Mouse (Mus musculus): ENCODE results near the gene 1700028J19Rik. TPM values are rescaled to one million over a fixed set of nuclear protein-coding genes. Genes with fewer than 3 reads are reported as not detected.
A peak's percentile ranks its signal among the peaks of the same experiment; 100 is the strongest.

1700028J19Rik gene
- polyA plus RNA-seq, 1 experiment from 2014 or later = 0.54 TPM

DNA sequence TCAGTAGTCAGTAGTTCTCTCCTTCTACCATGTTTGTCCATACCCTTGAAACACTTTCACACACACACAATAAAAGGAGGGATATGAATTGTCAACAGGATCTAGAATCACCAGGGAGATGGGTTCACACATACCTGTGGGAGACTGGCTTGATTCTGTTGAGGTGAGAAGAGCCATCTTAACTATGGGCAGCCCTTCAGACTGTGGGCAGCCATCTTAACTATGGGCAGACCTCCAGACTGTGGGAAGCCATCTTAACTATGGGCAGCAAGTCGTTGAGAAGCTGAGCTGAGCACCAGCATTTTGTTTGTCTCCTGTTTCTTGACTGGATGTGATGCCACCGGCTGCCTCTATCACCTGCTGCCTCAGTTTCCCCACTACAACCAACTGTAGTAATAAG, 24.8 kb upstream of the 1700028J19Rik start:
- no peaks in the 10 kb centered on the region for H3K36me3 ChIP-seq (replicated peaks; ENCODE audit: insufficient read depth, low read length)
- WGBS (ENCODE audit: insufficient replicate concordance) = 45% methylated on average over 2 of the region's 2 CpGs
- H3K9ac ChIP-seq (replicated peaks) = no peak overlapping the region
- DNase-seq = no peak
- ATAC-seq = no peak
- H3K27ac ChIP-seq (ENCODE audit: low read depth) = no peak overlapping the region
- no peak overlapping the region for H3K4me3 ChIP-seq (ENCODE audit: low read depth, low read length)
- no peaks in the 10 kb centered on the region for H3K9me3 ChIP-seq (ENCODE audit: low read length)
- H3K4me1 ChIP-seq (ENCODE audit: insufficient read depth) = no peaks in the 10 kb centered on the region
- H3K4me2 ChIP-seq (ENCODE audit: low read depth, low read length) = no peak overlapping the region
- peaks cover 3% of the 10 kb centered on the region; the same call in 1 of the 2 replicates for H3K27me3 ChIP-seq (ENCODE audit: insufficient read depth, low read length)
- no peak for TF ChIP-seq EP300 (IDR thresholded peaks at IDR 0.05; ENCODE audit: low read depth)

DNA sequence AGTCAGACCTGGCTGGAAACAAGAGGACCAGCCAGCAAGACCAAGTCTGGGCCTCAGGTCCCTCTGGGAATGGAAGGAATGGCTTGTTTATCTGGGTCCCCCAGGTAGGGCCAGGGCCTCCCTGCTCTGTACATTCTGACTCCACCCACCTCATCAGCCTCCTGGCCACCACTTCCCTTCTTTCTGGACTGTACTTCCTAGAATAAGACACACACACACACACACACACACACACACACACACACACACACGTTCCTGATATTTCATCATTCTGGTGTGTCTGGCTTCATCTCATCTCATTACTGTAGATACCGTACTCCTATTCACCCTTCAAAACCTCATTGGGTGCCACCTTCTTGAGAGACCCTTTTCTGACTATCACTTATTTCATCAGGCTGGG, 22.9 kb upstream of the 1700028J19Rik start:
- WGBS (ENCODE audit: insufficient replicate concordance) = 55% methylated on average over 2 of the region's 2 CpGs
- H3K4me2 ChIP-seq (ENCODE audit: low read depth, low read length) = no peak overlapping the region
- DNase-seq = no peak
- H3K4me3 ChIP-seq (ENCODE audit: low read depth, low read length) = no peak overlapping the region
- no peaks in the 10 kb centered on the region for H3K36me3 ChIP-seq (replicated peaks; ENCODE audit: insufficient read depth, low read length)
- no peak overlapping the region for H3K27ac ChIP-seq (ENCODE audit: low read depth)
- no peaks in the 10 kb centered on the region for H3K9me3 ChIP-seq (ENCODE audit: low read length)
- no peak for ATAC-seq
- TF ChIP-seq EP300 (IDR thresholded peaks at IDR 0.05; ENCODE audit: low read depth) (no peak), CTCF (IDR thresholded peaks at IDR 0.05; ENCODE audit: low read depth) (no peak)
- no peaks in the 10 kb centered on the region for H3K4me1 ChIP-seq (ENCODE audit: insufficient read depth)
- H3K27me3 ChIP-seq (ENCODE audit: insufficient read depth, low read length) = peaks cover 3% of the 10 kb centered on the region; the same call in 1 of the 2 replicates
- H3K9ac ChIP-seq (replicated peaks) = no peak overlapping the region

DNA sequence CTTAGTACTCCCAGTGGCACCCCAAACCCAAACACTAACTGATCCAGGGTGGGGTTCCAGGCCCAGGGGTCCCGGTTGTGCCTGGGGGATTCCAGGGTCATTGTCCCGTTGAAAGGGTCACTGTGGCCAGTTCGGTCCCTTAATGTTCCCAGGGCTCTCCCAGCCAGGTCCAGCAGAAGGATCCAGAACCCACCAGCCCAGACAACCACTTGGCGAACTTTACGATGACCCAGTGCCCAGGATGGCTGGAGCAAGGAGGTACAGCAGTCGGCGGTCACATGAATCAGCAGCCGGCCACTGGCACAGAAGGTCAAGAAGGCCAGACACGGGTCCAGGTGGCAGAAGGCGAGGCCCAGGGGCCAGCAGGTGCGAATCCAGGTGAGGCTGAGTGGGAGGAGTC, 21.6 kb upstream of the 1700028J19Rik start:
- peaks cover 4% of the 10 kb centered on the region; the same call in 1 of the 2 replicates for H3K27me3 ChIP-seq (ENCODE audit: insufficient read depth, low read length)
- H3K4me2 ChIP-seq (ENCODE audit: low read depth, low read length) = no peak overlapping the region
- no peak overlapping the region for H3K27ac ChIP-seq (ENCODE audit: low read depth)
- H3K4me1 ChIP-seq (ENCODE audit: insufficient read depth) = no peaks in the 10 kb centered on the region
- no peak overlapping the region for H3K9ac ChIP-seq (replicated peaks)
- no peaks in the 10 kb centered on the region for H3K36me3 ChIP-seq (replicated peaks; ENCODE audit: insufficient read depth, low read length)
- no peaks in the 10 kb centered on the region for H3K9me3 ChIP-seq (ENCODE audit: low read length)
- 66% methylated on average over 11 of the region's 11 CpGs for WGBS (ENCODE audit: insufficient replicate concordance)
- ATAC-seq (no peak), DNase-seq (no peak)
- TF ChIP-seq CTCF (IDR thresholded peaks at IDR 0.05; ENCODE audit: low read depth) (no peak), EP300 (IDR thresholded peaks at IDR 0.05; ENCODE audit: low read depth) (no peak)
- H3K4me3 ChIP-seq (ENCODE audit: low read depth, low read length) = no peak overlapping the region

DNA sequence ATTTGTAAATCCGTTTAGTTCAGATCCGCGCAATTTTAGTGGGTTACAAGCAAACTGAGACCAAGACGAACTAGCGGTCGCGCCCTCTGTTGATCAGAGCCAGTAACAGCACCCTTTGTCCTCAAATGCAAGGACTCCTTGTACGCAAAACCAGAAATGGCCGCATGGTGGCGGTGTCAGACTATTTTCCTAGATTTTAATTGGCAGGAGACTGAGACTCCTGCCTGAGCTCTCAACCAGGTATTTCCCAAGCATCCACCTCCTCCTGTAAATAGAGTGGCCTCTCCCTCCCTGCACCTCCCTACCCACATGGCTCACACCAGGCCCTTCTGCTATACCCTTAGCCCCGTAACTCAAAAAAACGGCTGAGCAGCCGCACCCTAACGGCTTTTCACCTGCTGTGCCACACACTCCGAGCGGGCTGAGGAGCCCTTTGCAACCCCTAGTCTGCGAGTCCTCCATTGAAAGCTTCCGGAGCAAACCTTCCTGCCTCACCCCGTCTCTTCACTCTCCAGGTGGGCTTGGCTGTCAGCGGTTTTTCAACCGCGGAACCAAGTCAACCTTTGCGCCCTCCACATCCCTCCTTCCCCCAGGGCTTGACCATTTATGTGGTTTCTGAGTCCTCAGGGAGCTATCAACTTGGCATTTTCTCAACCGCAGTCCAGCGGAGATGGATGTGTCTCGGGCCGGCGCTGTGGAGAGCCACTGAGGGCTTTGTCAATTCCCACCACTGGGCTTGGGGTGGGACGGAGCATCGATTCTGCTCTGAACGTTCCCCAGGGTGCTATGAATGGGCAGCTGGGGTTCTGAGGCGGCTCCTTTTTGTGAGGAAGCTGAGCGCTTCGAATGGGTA, 16.5 kb upstream of the 1700028J19Rik start:
- Histone ChIP-seq H3K27ac (ENCODE audit: low read depth) (no peak overlapping the region), H3K4me2 (ENCODE audit: low read depth, low read length) (no peak overlapping the region), H3K36me3 (replicated peaks; ENCODE audit: insufficient read depth, low read length) (no peaks in the 10 kb centered on the region), H3K4me3 (ENCODE audit: low read depth, low read length) (no peak overlapping the region), H3K9me3 (ENCODE audit: low read length) (no peaks in the 10 kb centered on the region), H3K9ac (replicated peaks) (no peak overlapping the region), H3K4me1 (ENCODE audit: insufficient read depth) (no peaks in the 10 kb centered on the region), H3K27me3 (ENCODE audit: insufficient read depth, low read length) (peaks cover 11% of the 10 kb centered on the region; the same call in 1 of the 2 replicates)
- DNase-seq = peak; percentile 93
- peak; percentile 94 for ATAC-seq
- WGBS (ENCODE audit: insufficient replicate concordance) = 5% methylated on average over 34 of the region's 34 CpGs
- TF ChIP-seq EP300 (IDR thresholded peaks at IDR 0.05; ENCODE audit: low read depth) (no peak), CTCF (IDR thresholded peaks at IDR 0.05; ENCODE audit: low read depth) (peak; percentile 98)

DNA sequence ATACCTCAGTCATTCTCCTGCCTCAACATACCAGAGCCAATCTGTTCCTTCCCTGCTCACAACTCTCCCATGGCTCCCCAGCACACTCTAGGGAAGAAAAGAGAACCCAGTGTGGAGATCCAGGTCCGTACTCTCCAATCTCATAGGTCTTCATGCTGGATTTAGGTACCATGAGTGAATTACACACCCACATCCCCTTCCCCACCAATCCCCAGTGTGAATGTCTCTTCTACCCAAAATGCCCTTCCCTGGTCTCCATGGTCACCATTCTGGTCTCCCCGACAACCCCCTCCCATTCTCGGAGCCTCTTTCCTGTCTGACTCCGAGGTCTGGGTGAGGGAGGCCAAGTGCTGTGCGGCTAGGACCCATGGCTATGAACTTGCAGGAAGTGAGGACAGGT, 14.7 kb upstream of the 1700028J19Rik start, which contains the start of gene Gm15517:
Gene Gm15517, plus strand, starts transcription at position 301 of the 400 bp plus-strand sequence.
- H3K27me3 ChIP-seq (ENCODE audit: insufficient read depth, low read length) = peaks cover 11% of the 10 kb centered on the region; the same call in 1 of the 2 replicates

DNA sequence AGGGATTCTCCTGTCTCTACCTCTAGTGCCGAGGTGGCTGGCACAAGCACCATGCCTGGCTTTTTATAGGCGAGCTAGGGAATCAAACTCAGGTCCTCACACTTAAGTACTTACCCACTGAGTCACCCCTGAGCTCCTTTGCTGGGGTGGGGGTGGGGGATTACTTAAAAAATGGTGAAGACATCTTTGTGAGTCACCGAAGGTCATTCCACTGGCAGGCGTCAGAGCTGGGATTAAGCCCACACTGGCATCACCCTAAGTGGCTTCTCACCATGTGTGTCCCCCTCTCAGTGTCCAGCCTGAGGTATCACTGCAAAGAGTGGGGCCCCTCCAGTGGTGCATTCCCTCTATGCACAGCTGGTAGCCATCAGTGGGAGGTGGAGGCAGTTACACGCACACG, 13.9 kb upstream of the 1700028J19Rik start:
- peaks cover 11% of the 10 kb centered on the region; the same call in 1 of the 2 replicates for H3K27me3 ChIP-seq (ENCODE audit: insufficient read depth, low read length)
- DNase-seq (no peak), ATAC-seq (no peak)
- H3K4me3 ChIP-seq (ENCODE audit: low read depth, low read length) = no peak overlapping the region
- TF ChIP-seq CTCF (IDR thresholded peaks at IDR 0.05; ENCODE audit: low read depth) (no peak), EP300 (IDR thresholded peaks at IDR 0.05; ENCODE audit: low read depth) (no peak)
- no peak overlapping the region for H3K9ac ChIP-seq (replicated peaks)
- no peaks in the 10 kb centered on the region for H3K4me1 ChIP-seq (ENCODE audit: insufficient read depth)
- no peaks in the 10 kb centered on the region for H3K9me3 ChIP-seq (ENCODE audit: low read length)
- 63% methylated on average over 6 of the region's 6 CpGs for WGBS (ENCODE audit: insufficient replicate concordance)
- H3K36me3 ChIP-seq (replicated peaks; ENCODE audit: insufficient read depth, low read length) = no peaks in the 10 kb centered on the region
- no peak overlapping the region for H3K27ac ChIP-seq (ENCODE audit: low read depth)
- no peak overlapping the region for H3K4me2 ChIP-seq (ENCODE audit: low read depth, low read length)

More for the DNA sequence above, 14.7 kb upstream of the 1700028J19Rik start, which contains the start of gene Gm15517:
- H3K36me3 ChIP-seq (replicated peaks; ENCODE audit: insufficient read depth, low read length) = no peaks in the 10 kb centered on the region
- 34% methylated on average over 5 of the region's 5 CpGs for WGBS (ENCODE audit: insufficient replicate concordance)
- H3K27ac ChIP-seq (ENCODE audit: low read depth) = no peak within 1 kb of the TSS
- no peaks in the 10 kb centered on the region for H3K9me3 ChIP-seq (ENCODE audit: low read length)
- H3K4me3 ChIP-seq (ENCODE audit: low read depth, low read length) = no peak within 1 kb of the TSS
- H3K4me1 ChIP-seq (ENCODE audit: insufficient read depth) = no peaks in the 10 kb centered on the region
- no peak for TF ChIP-seq EP300 (IDR thresholded peaks at IDR 0.05; ENCODE audit: low read depth)
- no peak for TF ChIP-seq CTCF (IDR thresholded peaks at IDR 0.05; ENCODE audit: low read depth)
- H3K9ac ChIP-seq (replicated peaks) = 0 out of 2 replicates have a peak within 1 kb of the TSS, but pooled peaks have one; percentile 7
- ATAC-seq (no peak), DNase-seq (no peak)
- H3K4me2 ChIP-seq (ENCODE audit: low read depth, low read length) = no peak within 1 kb of the TSS
